Mouse (Mus musculus) embryonic facial prominence, embryonic 14.5 days (tissue): ENCODE measurements around the gene Itpka. TPM values are rescaled to one million over a fixed set of nuclear protein-coding genes. Genes with fewer than 3 reads are reported as not detected.
A peak's percentile ranks its signal among the peaks of the same experiment; 100 is the strongest.

ENCODE experiments used
- ATAC-seq: fragments of 200-750 bp; cut with Nextera tagmentation; 2 replicates; pipeline ENCODE4 v1.8.0; 2017; ENCODE audit warnings: low read depth, moderate number of reproducible peaks, moderate TSS enrichment
- DNase-seq: peaks from one replicate; pipeline ENCODE4 v3.0.0-alpha.2; 2015; ENCODE audit warnings: low spot score
- H3K27ac ChIP-seq: fragments of 300-500 bp; sonication (generic); replicated peaks from 2 replicates; pipeline ENCODE4 v1.5.1; 2014; ENCODE audit warnings: low read depth, mild to moderate bottlenecking, low read length, moderate library complexity
- H3K27me3 ChIP-seq: fragments of 300-500 bp; sonication (generic); replicated peaks from 2 replicates; pipeline ENCODE4 v1.6.1; 2014; ENCODE audit warnings: low read length; ENCODE audit not compliant: control insufficient read depth, insufficient read depth
- H3K36me3 ChIP-seq: fragments of 300-500 bp; sonication (generic); 2 replicates; pipeline ENCODE4 v1.6.1; 2014; ENCODE audit warnings: low read length, mixed read lengths; ENCODE audit not compliant: control insufficient read depth, insufficient read depth
- H3K4me1 ChIP-seq: fragments of 300-500 bp; sonication (generic); 2 replicates; pipeline ENCODE4 v1.6.1; 2014; ENCODE audit warnings: antibody characterized with exemption, low read length; ENCODE audit not compliant: control insufficient read depth, insufficient read depth
- H3K4me2 ChIP-seq: fragments of 300-500 bp; sonication (generic); 2 replicates; pipeline ENCODE4 v1.6.1; 2014; ENCODE audit warnings: low read depth, mild to moderate bottlenecking, low read length, moderate library complexity, mixed read lengths
- H3K4me3 ChIP-seq: fragments of 300-500 bp; sonication (generic); 2 replicates; pipeline ENCODE4 v1.5.1; 2014; ENCODE audit warnings: low read depth, mild to moderate bottlenecking, low read length
- H3K9ac ChIP-seq: fragments of 300-500 bp; sonication (generic); 2 replicates; pipeline ENCODE4 v1.6.1; 2014; ENCODE audit warnings: low read depth, mild to moderate bottlenecking, low read length, moderate library complexity, mixed read lengths
- H3K9me3 ChIP-seq: fragments of 300-500 bp; sonication (generic); 2 replicates; pipeline ENCODE4 v1.6.1; 2016; ENCODE audit warnings: low read length; ENCODE audit not compliant: control insufficient read depth
- WGBS: fragments of 180-500 bp; shearing (Covaris S2); extraction: QIAGEN DNeasy Blood & Tissue Kit; methylation state at CpG from one replicate; pipeline ENCODE4 v1.1.7; 2014; 5-methylcytosine and 5-hydroxymethylcytosine counted together
- polyA plus RNA-seq: library from polyadenylated mRNA; unstranded; fragments of >200 nt; fragmentation: Nextera tagmentation; extraction: Ambion mirVana; gene quantifications from 2 replicates; pipeline ENCODE4 v1.2.1, GENCODE M21; 2014

Itpka gene
- polyA plus RNA-seq, 1 experiment from 2014 or later = 1.2 TPM

GRCm38 (mm10) chr2:119760251-119760650, 18.1 kb downstream of the Itpka start, which contains the start of gene Ltk:
TSS of gene Ltk (minus strand) at chr2:119760431.
- Histone ChIP-seq H3K36me3 (peaks cover 17% of the 10 kb centered on the region), H3K4me1 (no peaks in the 10 kb centered on the region), H3K27me3 (peaks cover 58% of the 10 kb centered on the region), H3K4me2 (peak within 1 kb of the TSS; percentile 100; the same call in 1 of the 2 replicates), H3K9ac (no peak within 1 kb of the TSS), H3K27ac (no peak within 1 kb of the TSS), H3K9me3 (no peaks in the 10 kb centered on the region), H3K4me3 (no peak within 1 kb of the TSS)
- ATAC-seq = no peak
- 22% methylated on average over 9 of the region's 9 CpGs for WGBS
- no peak for DNase-seq

- no peaks in the 10 kb centered on the region for H3K4me1 ChIP-seq
- WGBS = 70% methylated on average over 1 of the region's 1 CpGs
- no peak for ATAC-seq
Observed at GRCm38 (mm10) chr2:119762276-119762675, 20.1 kb downstream of the Itpka start.

GRCm38 (mm10) chr2:119763924-119764323, 21.8 kb downstream of the Itpka start:
- 45% methylated on average over 4 of the region's 4 CpGs for WGBS

More at GRCm38 (mm10) chr2:119762276-119762675, 20.1 kb downstream of the Itpka start:
- Histone ChIP-seq H3K36me3 (peaks cover 34% of the 10 kb centered on the region), H3K27me3 (peaks cover 43% of the 10 kb centered on the region), H3K9me3 (no peaks in the 10 kb centered on the region), H3K27ac (no peak overlapping the region), H3K4me3 (no peak overlapping the region), H3K9ac (no peak overlapping the region), H3K4me2 (no peak overlapping the region)
- DNase-seq = no peak

GRCm38 (mm10) chr2:119767246-119767645, 25.1 kb downstream of the Itpka start:
- WGBS = 91% methylated on average over 6 of the region's 6 CpGs
- Histone ChIP-seq H3K27ac (no peak overlapping the region), H3K27me3 (no peaks in the 10 kb centered on the region), H3K4me2 (no peak overlapping the region), H3K36me3 (peaks cover 79% of the 10 kb centered on the region), H3K4me1 (no peaks in the 10 kb centered on the region), H3K9me3 (no peaks in the 10 kb centered on the region), H3K4me3 (no peak overlapping the region), H3K9ac (no peak overlapping the region)
- ATAC-seq = no peak
- no peak for DNase-seq

More at GRCm38 (mm10) chr2:119763924-119764323, 21.8 kb downstream of the Itpka start:
- H3K9ac ChIP-seq = no peak overlapping the region
- H3K36me3 ChIP-seq = peaks cover 45% of the 10 kb centered on the region
- DNase-seq (no peak), ATAC-seq (peak; percentile 34; the same call in 1 of the 2 replicates)
- H3K9me3 ChIP-seq = no peaks in the 10 kb centered on the region
- no peaks in the 10 kb centered on the region for H3K4me1 ChIP-seq
- H3K4me3 ChIP-seq = no peak overlapping the region
- no peak overlapping the region for H3K4me2 ChIP-seq
- peaks cover 26% of the 10 kb centered on the region for H3K27me3 ChIP-seq
- H3K27ac ChIP-seq = no peak overlapping the region

- peaks cover 5% of the 10 kb centered on the region; the same call in 1 of the 2 replicates for H3K4me1 ChIP-seq
- WGBS = under 1% methylated on average over 35 of the region's 44 CpGs
- peak; percentile 96 for ATAC-seq
- peaks cover 14% of the 10 kb centered on the region; the same call in 1 of the 2 replicates for H3K36me3 ChIP-seq
- H3K4me3 ChIP-seq = peak within 1 kb of the TSS; percentile 69
- no peaks in the 10 kb centered on the region for H3K27me3 ChIP-seq
- peak within 1 kb of the TSS; percentile 88 for H3K27ac ChIP-seq
- H3K9ac ChIP-seq = peak within 1 kb of the TSS; percentile 72
- peak within 1 kb of the TSS; percentile 76 for H3K4me2 ChIP-seq
- DNase-seq = peak; percentile 93
- no peaks in the 10 kb centered on the region for H3K9me3 ChIP-seq
Observed at GRCm38 (mm10) chr2:119787206-119787883, 45.2 kb downstream of the Itpka start, which contains the start of gene Rpap1. TSS of gene Rpap1 (minus strand) at chr2:119787537.

- Histone ChIP-seq H3K27ac (no peak overlapping the region), H3K9ac (no peak overlapping the region), H3K9me3 (no peaks in the 10 kb centered on the region), H3K36me3 (no peaks in the 10 kb centered on the region), H3K4me2 (no peak overlapping the region), H3K27me3 (no peaks in the 10 kb centered on the region), H3K4me1 (peaks cover 5% of the 10 kb centered on the region; the same call in 1 of the 2 replicates), H3K4me3 (no peak overlapping the region)
- DNase-seq (no peak), ATAC-seq (no peak)
- WGBS = 79% methylated on average over 2 of the region's 2 CpGs
Observed at GRCm38 (mm10) chr2:119789996-119790395, 47.9 kb downstream of the Itpka start.

GRCm38 (mm10) chr2:119797279-119797783, 55.2 kb downstream of the Itpka start, which contains the start of gene Tyro3:
TSS of gene Tyro3 (plus strand) at chr2:119797733.
- DNase-seq (no peak), ATAC-seq (no peak)
- Histone ChIP-seq H3K27me3 (peaks cover 10% of the 10 kb centered on the region; the same call in 1 of the 2 replicates), H3K9me3 (no peaks in the 10 kb centered on the region), H3K27ac (no peak within 1 kb of the TSS), H3K9ac (no peak within 1 kb of the TSS), H3K36me3 (no peaks in the 10 kb centered on the region), H3K4me3 (no peak within 1 kb of the TSS; the same call in 1 of the 2 replicates), H3K4me1 (peaks cover 10% of the 10 kb centered on the region), H3K4me2 (no peak within 1 kb of the TSS)
- WGBS = 74% methylated on average over 5 of the region's 5 CpGs

- no peak overlapping the region for H3K27ac ChIP-seq
- H3K4me1 ChIP-seq = peaks cover 16% of the 10 kb centered on the region
- H3K4me2 ChIP-seq = 0 out of 2 replicates have a peak overlapping the region, but pooled peaks have one; percentile 95
- no peak overlapping the region for H3K9ac ChIP-seq
- H3K27me3 ChIP-seq = peaks cover 10% of the 10 kb centered on the region; the same call in 1 of the 2 replicates
- ATAC-seq = no peak
- WGBS = 11% methylated on average over 12 of the region's 13 CpGs
- peak; percentile 68 for DNase-seq
- H3K36me3 ChIP-seq = 0 out of 2 replicates have a peak, but pooled peaks cover 3% of the 10 kb centered on the region
- peak overlapping the region; percentile 87; the same call in 1 of the 2 replicates for H3K4me3 ChIP-seq
- H3K9me3 ChIP-seq = no peaks in the 10 kb centered on the region
Observed at GRCm38 (mm10) chr2:119798246-119798927, 56.2 kb downstream of the Itpka start.
